Mouse (Mus musculus) midbrain, embryonic 16.5 days (tissue): ENCODE results near the gene Rnase11. TPM values are rescaled to one million over a fixed set of nuclear protein-coding genes. Genes with fewer than 3 reads are reported as not detected.

Experiments
- ATAC-seq: fragments of 200-750 bp; cut with Nextera tagmentation; 2 replicates; pipeline ENCODE4 v1.8.0; 2017; ENCODE audit warnings: moderate TSS enrichment
- H3K27ac ChIP-seq: fragments of 300-500 bp; sonication (generic); 2 replicates; pipeline ENCODE4 v1.5.1; 2014; ENCODE audit warnings: mild to moderate bottlenecking, low read length, mixed read lengths
- H3K27me3 ChIP-seq: fragments of 300-500 bp; sonication (generic); 2 replicates; pipeline ENCODE4 v1.6.1; 2014; ENCODE audit warnings: low read depth, low read length, mixed read lengths; ENCODE audit not compliant: control insufficient read depth, insufficient read depth
- H3K36me3 ChIP-seq: fragments of 300-500 bp; sonication (generic); 2 replicates; pipeline ENCODE4 v1.6.1; 2014; ENCODE audit warnings: mild to moderate bottlenecking, low read length, moderate library complexity, mixed read lengths; ENCODE audit not compliant: control insufficient read depth, insufficient read depth
- H3K4me1 ChIP-seq: fragments of 300-500 bp; sonication (generic); 2 replicates; pipeline ENCODE4 v1.6.1; 2014; ENCODE audit warnings: mild to moderate bottlenecking, low read length, mixed read lengths; ENCODE audit not compliant: control insufficient read depth, insufficient read depth
- H3K4me2 ChIP-seq: fragments of 300-500 bp; sonication (generic); 2 replicates; pipeline ENCODE4 v1.6.1; 2014; ENCODE audit warnings: mild to moderate bottlenecking, low read length, mixed read lengths
- H3K4me3 ChIP-seq: fragments of 300-500 bp; sonication (generic); 2 replicates; pipeline ENCODE4 v1.5.1; 2014; ENCODE audit warnings: low read depth, mild to moderate bottlenecking, low read length, moderate library complexity, mixed read lengths
- H3K9ac ChIP-seq: fragments of 300-500 bp; sonication (generic); 2 replicates; pipeline ENCODE4 v1.6.1; 2014; ENCODE audit warnings: low read depth, low read length, mixed read lengths
- H3K9me3 ChIP-seq: fragments of 300-500 bp; sonication (generic); replicated peaks from 2 replicates; pipeline ENCODE4 v1.6.1; 2014; ENCODE audit warnings: mild to moderate bottlenecking, low read length, mixed read lengths; ENCODE audit not compliant: control insufficient read depth, poor library complexity, severe bottlenecking
- WGBS: fragments of 180-500 bp; shearing (Covaris S2); extraction: QIAGEN DNeasy Blood & Tissue Kit; methylation state at CpG from one replicate; pipeline ENCODE4 v1.1.7; 2014; 5-methylcytosine and 5-hydroxymethylcytosine counted together
- polyA plus RNA-seq: library from polyadenylated mRNA; unstranded; fragments of >200 nt; fragmentation: Nextera tagmentation; extraction: Ambion mirVana; gene quantifications from 2 replicates; pipeline ENCODE4 v1.2.1, GENCODE M21; 2015

Rnase11 gene
- polyA plus RNA-seq, 1 experiment from 2014 or later: not detected

DNA sequence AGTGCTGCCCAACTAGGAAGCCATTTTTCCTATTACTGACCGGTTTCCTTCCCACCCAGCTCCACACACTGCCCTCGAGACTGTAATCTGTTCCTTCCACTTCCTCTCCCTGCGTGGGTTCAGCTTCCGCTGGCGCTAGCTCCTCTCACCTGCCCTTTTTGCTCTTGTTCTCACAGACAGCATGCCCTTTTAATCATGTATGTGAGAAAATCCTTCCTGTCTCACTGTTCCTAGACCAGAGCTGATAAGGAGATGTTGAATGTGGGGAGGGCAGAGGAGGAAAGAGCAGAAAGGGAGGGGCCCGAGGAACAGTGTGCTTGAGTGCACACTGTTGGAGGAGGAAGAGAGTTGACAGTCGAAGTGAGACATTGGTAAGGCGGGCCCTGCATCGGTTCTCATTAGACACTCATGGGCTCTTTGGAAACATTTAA is 7.5 kb upstream of the Rnase11 start, which contains the start of gene Rnase12:
Gene Rnase12, minus strand, starts transcription at position 261 of the 431 bp plus-strand sequence.
- H3K9ac ChIP-seq: no peak within 1 kb of the TSS
- 71% methylated on average over 9 of the region's 9 CpGs for WGBS
- ATAC-seq: no peak

GRCm38 (mm10) chr14:51054243-51055237 is 4.6 kb upstream of the Rnase11 start:
- H3K36me3 ChIP-seq: no peaks in the 10 kb centered on the region
- no peak overlapping the region for H3K27ac ChIP-seq
- no peak overlapping the region for H3K4me3 ChIP-seq
- no peak overlapping the region for H3K4me2 ChIP-seq
- 19% methylated on average over 13 of the region's 13 CpGs for WGBS
- no peaks in the 10 kb centered on the region for H3K4me1 ChIP-seq
- no peaks in the 10 kb centered on the region for H3K9me3 ChIP-seq
- no peak for ATAC-seq
- no peaks in the 10 kb centered on the region for H3K27me3 ChIP-seq
- H3K9ac ChIP-seq: no peak overlapping the region

More for the DNA sequence above, 7.5 kb upstream of the Rnase11 start, which contains the start of gene Rnase12:
- Histone ChIP-seq H3K36me3 (no peaks in the 10 kb centered on the region), H3K27ac (no peak within 1 kb of the TSS), H3K9me3 (no peaks in the 10 kb centered on the region), H3K4me2 (no peak within 1 kb of the TSS), H3K4me1 (0 out of 2 replicates have a peak, but pooled peaks cover 4% of the 10 kb centered on the region), H3K27me3 (no peaks in the 10 kb centered on the region), H3K4me3 (no peak within 1 kb of the TSS)

DNA sequence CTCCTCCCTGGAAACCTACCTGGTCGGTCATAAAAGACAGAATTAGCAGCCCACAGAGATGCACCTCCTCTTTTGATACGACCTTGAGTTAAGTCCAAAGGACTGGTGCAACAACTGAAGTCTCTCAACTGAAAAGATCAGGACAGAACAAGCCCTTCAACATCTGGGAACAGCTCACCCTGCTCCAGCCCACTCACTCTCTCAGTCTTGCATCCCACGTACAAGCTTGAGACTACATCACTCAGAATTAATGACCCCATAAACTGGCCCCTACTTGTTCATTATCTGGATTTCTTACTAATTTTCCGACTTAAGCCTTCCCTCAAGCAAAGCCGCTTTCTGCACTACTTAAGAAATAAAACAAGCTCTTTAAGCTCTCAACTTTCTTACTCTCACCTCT is 3.2 kb upstream of the Rnase11 start:
- no peaks in the 10 kb centered on the region for H3K9me3 ChIP-seq
- H3K27me3 ChIP-seq: no peaks in the 10 kb centered on the region
- WGBS: 55% methylated on average over 5 of the region's 5 CpGs
- H3K4me1 ChIP-seq: no peaks in the 10 kb centered on the region
- no peak overlapping the region for H3K4me3 ChIP-seq
- H3K9ac ChIP-seq: no peak overlapping the region
- no peaks in the 10 kb centered on the region for H3K36me3 ChIP-seq
- no peak for ATAC-seq
- H3K27ac ChIP-seq: no peak overlapping the region
- no peak overlapping the region for H3K4me2 ChIP-seq

DNA sequence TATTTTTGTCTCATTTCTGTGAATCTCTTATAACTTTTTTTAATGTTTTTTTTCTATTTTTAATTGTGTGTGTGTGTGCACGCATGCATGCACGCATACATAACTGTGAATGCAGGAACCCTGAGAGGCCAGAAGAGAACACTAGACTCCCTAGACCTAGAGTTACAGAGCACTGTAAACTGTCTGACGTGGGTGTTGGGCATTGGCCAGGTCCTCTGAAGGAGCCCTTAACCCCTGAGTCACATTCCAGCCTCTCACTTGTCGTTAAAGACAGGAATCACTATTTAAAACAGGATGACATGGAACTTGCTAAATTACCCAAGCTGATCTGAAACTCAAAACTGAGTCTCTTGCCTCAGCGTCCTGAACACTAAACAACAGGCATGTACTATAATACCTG is 2.0 kb upstream of the Rnase11 start:
- WGBS: 72% methylated on average over 5 of the region's 5 CpGs
- Histone ChIP-seq H3K9ac (no peak overlapping the region), H3K4me1 (no peaks in the 10 kb centered on the region), H3K4me3 (no peak overlapping the region), H3K4me2 (no peak overlapping the region), H3K36me3 (no peaks in the 10 kb centered on the region), H3K9me3 (no peaks in the 10 kb centered on the region), H3K27me3 (no peaks in the 10 kb centered on the region), H3K27ac (no peak overlapping the region)
- ATAC-seq: no peak

GRCm38 (mm10) chr14:51047846-51048245 is 2.1 kb downstream of the Rnase11 start:
- Histone ChIP-seq H3K4me3 (no peak overlapping the region), H3K36me3 (no peaks in the 10 kb centered on the region), H3K4me2 (no peak overlapping the region), H3K27me3 (no peaks in the 10 kb centered on the region), H3K9ac (no peak overlapping the region), H3K9me3 (no peaks in the 10 kb centered on the region), H3K4me1 (no peaks in the 10 kb centered on the region), H3K27ac (no peak overlapping the region)
- 73% methylated on average over 5 of the region's 5 CpGs for WGBS
- ATAC-seq: no peak

DNA sequence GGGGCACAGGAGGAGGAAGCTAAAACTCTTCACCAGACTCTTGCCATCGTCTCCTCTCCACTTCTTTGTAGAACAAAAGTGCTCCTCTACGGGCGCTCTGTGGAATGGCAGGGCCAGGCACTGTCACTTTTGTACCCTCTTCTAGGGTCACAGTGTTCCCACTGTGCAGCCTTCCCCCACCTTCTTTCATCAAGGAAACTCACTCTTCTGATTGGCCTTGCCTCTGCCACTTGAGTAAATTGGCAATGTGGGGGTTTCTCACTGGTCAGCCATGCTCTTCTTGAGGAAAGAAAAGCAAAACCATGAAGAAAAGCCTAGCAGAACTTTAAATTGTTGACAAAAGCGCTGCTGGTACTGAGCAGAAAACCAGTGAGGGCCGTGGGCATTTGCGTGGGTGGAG is 8.2 kb downstream of the Rnase11 start, which contains the start of gene Rnase9:
Gene Rnase9, minus strand, starts transcription at position 101 of the 400 bp plus-strand sequence.
- no peak within 1 kb of the TSS for H3K27ac ChIP-seq
- no peak within 1 kb of the TSS for H3K4me3 ChIP-seq
- WGBS: 62% methylated on average over 6 of the region's 6 CpGs
- H3K9me3 ChIP-seq: no peaks in the 10 kb centered on the region
- no peaks in the 10 kb centered on the region for H3K4me1 ChIP-seq
- no peak within 1 kb of the TSS for H3K9ac ChIP-seq
- no peaks in the 10 kb centered on the region for H3K36me3 ChIP-seq
- H3K27me3 ChIP-seq: no peaks in the 10 kb centered on the region
- ATAC-seq: no peak
- no peak within 1 kb of the TSS for H3K4me2 ChIP-seq

DNA sequence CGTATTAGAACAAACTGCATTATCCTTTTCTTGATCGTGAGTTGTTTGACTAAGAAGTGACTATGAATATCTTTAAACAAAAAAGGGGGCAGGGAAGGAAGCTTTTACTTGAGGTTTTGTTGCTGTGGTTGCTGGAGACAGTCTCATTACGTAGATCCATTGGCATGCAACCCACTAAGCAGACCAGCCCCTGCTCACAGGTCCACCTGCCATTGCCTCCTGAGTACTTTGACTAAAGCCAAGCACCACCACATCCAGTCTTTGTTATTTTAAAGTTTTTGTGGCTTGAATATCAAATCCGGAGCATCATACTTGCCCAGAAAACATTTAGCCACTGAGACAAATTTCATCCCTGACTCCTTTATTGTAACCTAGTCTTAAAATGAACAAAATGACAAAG is 13.7 kb downstream of the Rnase11 start:
- Histone ChIP-seq H3K4me3 (no peak overlapping the region), H3K9ac (no peak overlapping the region), H3K4me1 (no peaks in the 10 kb centered on the region), H3K27me3 (no peaks in the 10 kb centered on the region), H3K4me2 (no peak overlapping the region), H3K9me3 (no peaks in the 10 kb centered on the region; the same call in 1 of the 2 replicates), H3K27ac (no peak overlapping the region), H3K36me3 (no peaks in the 10 kb centered on the region)
- 67% methylated on average over 4 of the region's 4 CpGs for WGBS
- no peak for ATAC-seq

- Histone ChIP-seq H3K9ac (no peak overlapping the region), H3K4me1 (no peaks in the 10 kb centered on the region), H3K4me2 (no peak overlapping the region), H3K27ac (no peak overlapping the region), H3K36me3 (no peaks in the 10 kb centered on the region), H3K4me3 (no peak overlapping the region), H3K27me3 (no peaks in the 10 kb centered on the region), H3K9me3 (no peaks in the 10 kb centered on the region; the same call in 1 of the 2 replicates)
- ATAC-seq: no peak
- 24% methylated on average over 1 of the region's 1 CpGs for WGBS
These were observed 14.8 kb downstream of the Rnase11 start for GRCm38 (mm10) chr14:51035206-51035605.
